Mouse (Mus musculus) lung, adult 2 months (tissue): Measurements from ENCODE around the gene Bax.

Source experiments
- CTCF ChIP-seq: fragments of 200-500 bp; IDR thresholded peaks from 2 replicates; pipeline ENCODE4 v1.5.1; 2011; ENCODE audit warnings: mild to moderate bottlenecking, low read length, control low read depth; ENCODE audit not compliant: insufficient read depth
- POLR2A ChIP-seq: fragments of 200-500 bp; IDR thresholded peaks from 2 replicates; pipeline ENCODE4 v1.6.1; 2011; ENCODE audit warnings: low read depth, mild to moderate bottlenecking, control low read depth, low read length, borderline replicate concordance; ENCODE audit errors: extremely low read depth

- no peak for TF ChIP-seq CTCF
- TF ChIP-seq POLR2A = no peak
Measured at GRCm38 (mm10) chr7:45475291-45475969, 8.7 kb upstream of the Bax start.
